Mouse (Mus musculus) limb, embryonic 14.5 days (tissue): Measurements from ENCODE around the gene Pax2. TPM values are rescaled to one million over a fixed set of nuclear protein-coding genes. Genes with fewer than 3 reads are reported as not detected.

Experiments used
- ATAC-seq: fragments of 200-750 bp; cut with Nextera tagmentation; 2 replicates; pipeline ENCODE4 v1.8.0; 2017; ENCODE audit warnings: low read depth, moderate number of reproducible peaks, moderate TSS enrichment; ENCODE audit not compliant: low FRiP score
- DNase-seq: peaks from one replicate; pipeline ENCODE4 v3.0.0-alpha.2; 2015; ENCODE audit warnings: low spot score
- H3K27ac ChIP-seq: fragments of 300-500 bp; sonication (generic); replicated peaks from 2 replicates; pipeline ENCODE4 v1.5.1; 2014; ENCODE audit warnings: low read depth, mild to moderate bottlenecking, low read length, moderate library complexity, mixed read lengths
- H3K27me3 ChIP-seq: fragments of 300-500 bp; sonication (generic); 2 replicates; pipeline ENCODE4 v1.6.1; 2014; ENCODE audit warnings: low read length, mixed read lengths; ENCODE audit not compliant: control insufficient read depth, insufficient read depth
- H3K36me3 ChIP-seq: fragments of 300-500 bp; sonication (generic); 2 replicates; pipeline ENCODE4 v1.6.1; 2014; ENCODE audit warnings: mild to moderate bottlenecking, low read length, moderate library complexity, mixed read lengths; ENCODE audit not compliant: control insufficient read depth, insufficient read depth
- H3K4me1 ChIP-seq: fragments of 300-500 bp; sonication (generic); 2 replicates; pipeline ENCODE4 v1.6.1; 2014; ENCODE audit warnings: antibody characterized with exemption, low read length, mixed read lengths; ENCODE audit not compliant: control insufficient read depth, insufficient read depth
- H3K4me2 ChIP-seq: fragments of 300-500 bp; sonication (generic); replicated peaks from 2 replicates; pipeline ENCODE4 v1.6.1; 2014; ENCODE audit warnings: low read depth, mild to moderate bottlenecking, low read length, moderate library complexity; ENCODE audit not compliant: severe bottlenecking
- H3K4me3 ChIP-seq: fragments of 300-500 bp; sonication (generic); replicated peaks from 2 replicates; pipeline ENCODE4 v1.5.1; 2014; ENCODE audit warnings: low read length
- H3K9ac ChIP-seq: fragments of 300-500 bp; sonication (generic); 2 replicates; pipeline ENCODE4 v1.6.1; 2014; ENCODE audit warnings: mild to moderate bottlenecking, low read depth, low read length, moderate library complexity; ENCODE audit not compliant: severe bottlenecking
- H3K9me3 ChIP-seq: fragments of 300-500 bp; sonication (generic); 2 replicates; pipeline ENCODE4 v1.6.1; 2016; ENCODE audit warnings: low read length; ENCODE audit not compliant: control insufficient read depth
- POLR2A ChIP-seq: fragments of 200-500 bp; IDR thresholded peaks from 2 replicates; pipeline ENCODE4 v1.8.0; 2012; ENCODE audit warnings: inconsistent platforms, mild to moderate bottlenecking, moderate library complexity, borderline replicate concordance; ENCODE audit not compliant: insufficient read depth, insufficient read length; ENCODE audit errors: extremely low read depth
- WGBS: fragments of 180-500 bp; shearing (Covaris S2); extraction: QIAGEN DNeasy Blood & Tissue Kit; methylation state at CpG from one replicate; pipeline ENCODE4 v1.1.7; 2014; 5-methylcytosine and 5-hydroxymethylcytosine counted together
- polyA plus RNA-seq, 2 experiments: library from polyadenylated mRNA; depleted of rRNA in 1 of 2; stranded (reverse) in 1 of 2; unstranded in 1 of 2; fragments of >200 nt; fragmentation: Nextera tagmentation in 1 of 2; extraction: Ambion mirVana in 1 of 2; gene quantifications; 2 replicates each; pipeline versions ENCODE4 v1.2.1 to v1.2.3; 2012 to 2014

Gene Pax2
- polyA plus RNA-seq (2012; rRNA removed) = 0.05 and 0.10 TPM in 2 replicates
- not detected in 2 replicates for polyA plus RNA-seq (2014; fragmentation: Nextera tagmentation; extraction: Ambion mirVana)

GRCm38 (mm10) chr19:44755693-44756420 lies at the start of gene Pax2:
Pax2 (plus strand) TSS chr19:44756045.
- Histone ChIP-seq H3K9ac (0 out of 2 replicates have a peak within 1 kb of the TSS, but pooled peaks have one; percentile 12), H3K4me2 (peak within 1 kb of the TSS; percentile 47), H3K27ac (no peak within 1 kb of the TSS), H3K9me3 (no peaks in the 10 kb centered on the region), H3K4me3 (peak within 1 kb of the TSS; percentile 35), H3K27me3 (peaks cover 98% of the 10 kb centered on the region), H3K36me3 (no peaks in the 10 kb centered on the region), H3K4me1 (0 out of 2 replicates have a peak, but pooled peaks cover 10% of the 10 kb centered on the region)
- 0% methylated on average over 33 of the region's 52 CpGs for WGBS
- peak; percentile 17 for DNase-seq
- no peak for TF ChIP-seq POLR2A
- no peak for ATAC-seq

DNA sequence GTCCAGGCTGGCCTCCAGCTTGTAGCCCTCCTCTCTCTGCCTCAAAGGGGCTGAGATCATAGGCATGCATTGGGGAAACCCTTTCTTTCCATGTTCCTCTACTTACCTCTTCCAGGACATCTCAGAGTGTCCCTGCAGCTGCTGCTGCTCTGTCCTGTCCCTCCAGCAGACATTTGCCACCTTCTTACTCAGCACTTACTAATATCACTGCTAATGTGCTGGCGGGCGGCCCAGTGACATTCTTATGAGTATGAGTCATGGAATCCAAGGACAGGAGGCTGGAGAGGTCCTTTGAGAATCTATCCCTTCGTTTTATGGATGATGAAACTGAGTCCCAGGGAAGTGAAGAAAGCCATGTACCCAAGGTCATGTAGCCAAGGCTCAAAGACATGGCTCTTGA lies 47.0 kb upstream of the Pax2 start:
- Histone ChIP-seq H3K4me1 (no peaks in the 10 kb centered on the region), H3K9me3 (no peaks in the 10 kb centered on the region; the same call in 1 of the 2 replicates), H3K9ac (no peak overlapping the region), H3K36me3 (no peaks in the 10 kb centered on the region), H3K4me2 (no peak overlapping the region), H3K4me3 (no peak overlapping the region), H3K27me3 (no peaks in the 10 kb centered on the region), H3K27ac (no peak overlapping the region)
- ATAC-seq (no peak), DNase-seq (peak; percentile 5)
- 64% methylated on average over 3 of the region's 3 CpGs for WGBS
- no peak for TF ChIP-seq POLR2A

GRCm38 (mm10) chr19:44716731-44717600 lies 38.9 kb upstream of the Pax2 start:
- Histone ChIP-seq H3K9ac (no peak overlapping the region), H3K4me1 (peaks cover 9% of the 10 kb centered on the region), H3K4me2 (no peak overlapping the region), H3K9me3 (no peaks in the 10 kb centered on the region; the same call in 1 of the 2 replicates), H3K27ac (no peak overlapping the region), H3K36me3 (no peaks in the 10 kb centered on the region), H3K4me3 (no peak overlapping the region), H3K27me3 (peaks cover 33% of the 10 kb centered on the region)
- WGBS = 49% methylated on average over 22 of the region's 22 CpGs
- no peak for DNase-seq
- ATAC-seq = no peak
- TF ChIP-seq POLR2A = no peak

DNA sequence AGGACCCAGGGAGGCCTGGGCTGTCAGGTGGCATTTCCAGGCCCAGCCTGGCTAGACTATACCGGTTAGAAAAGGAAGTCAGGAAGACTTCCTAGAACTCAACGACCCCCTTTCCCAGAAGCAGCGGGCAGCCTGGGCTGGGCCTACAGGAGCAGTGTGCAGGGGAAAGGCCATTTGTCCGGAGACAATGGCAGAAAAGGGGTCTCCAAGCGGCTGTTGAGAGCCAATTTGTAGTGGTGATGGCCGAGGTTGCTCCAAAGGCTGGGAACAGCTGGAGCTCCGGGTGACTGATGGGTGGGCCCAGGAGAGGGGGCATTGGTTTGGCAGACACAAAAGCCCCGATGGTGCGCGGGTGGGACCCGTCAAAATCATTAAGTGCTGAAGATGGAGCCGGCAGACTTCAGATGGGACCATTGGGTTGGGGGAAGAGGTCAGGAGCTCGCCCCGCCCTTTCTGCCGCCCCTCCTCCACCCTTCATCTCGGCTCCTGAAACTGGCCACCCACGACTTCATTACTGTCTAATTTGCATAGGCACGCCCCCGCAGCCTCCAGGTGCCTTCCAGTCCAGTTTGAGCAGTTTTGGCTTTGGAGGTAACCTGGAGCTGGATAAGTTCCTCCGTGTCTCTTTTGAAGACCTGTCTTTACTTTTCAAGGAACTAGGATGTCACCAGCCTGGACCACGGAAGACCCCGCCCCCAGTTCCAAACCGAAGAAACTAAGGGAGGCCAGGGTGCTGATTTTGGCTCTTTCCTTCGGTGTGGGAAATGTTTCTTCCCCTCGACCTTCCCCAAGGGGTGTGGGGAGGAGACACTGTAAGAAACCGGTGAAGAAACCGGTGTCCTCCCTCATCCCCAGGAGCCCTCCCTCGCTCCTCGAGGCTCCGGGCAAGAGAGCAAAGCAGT lies 36.3 kb upstream of the Pax2 start:
- TF ChIP-seq POLR2A = no peak
- H3K27ac ChIP-seq = no peak overlapping the region
- no peak for DNase-seq

More for the DNA sequence above, 36.3 kb upstream of the Pax2 start:
- Histone ChIP-seq H3K4me3 (peak overlapping the region; percentile 43), H3K4me1 (peaks cover 17% of the 10 kb centered on the region), H3K36me3 (no peaks in the 10 kb centered on the region), H3K27me3 (peaks cover 54% of the 10 kb centered on the region), H3K9me3 (no peaks in the 10 kb centered on the region), H3K9ac (peak overlapping the region; percentile 38; the same call in 1 of the 2 replicates), H3K4me2 (peak overlapping the region; percentile 74)
- 2% methylated on average over 30 of the region's 30 CpGs for WGBS
- ATAC-seq = no peak
